Comparison of ENCODE assay signal across 1 mouse cellular context in the genomic region with DNA sequence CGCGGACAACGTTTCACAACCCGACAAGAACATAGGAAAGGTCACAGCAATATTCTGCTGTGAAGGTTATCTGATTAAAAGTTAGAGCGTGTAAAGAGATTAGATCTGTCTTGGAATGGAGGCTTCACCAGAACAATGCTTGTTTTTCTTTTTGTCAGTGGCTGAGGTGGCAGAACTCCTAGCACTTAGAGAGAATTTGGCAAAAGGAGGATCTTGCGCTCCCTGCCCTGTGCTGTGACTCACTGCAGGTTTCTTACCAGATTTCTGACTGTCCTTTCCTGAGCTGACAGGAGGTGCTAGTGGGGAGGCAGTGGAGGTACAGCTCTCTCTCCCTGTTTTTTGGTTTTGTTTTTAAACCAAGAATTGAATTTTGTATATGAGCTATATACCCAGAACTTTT.
TF ChIP-seq lines count a peak whose summit lies in the region.

No protein-coding gene starts in this region.

TF ChIP-seq in MEL, 35 proteins besides CTCF, POLR2A, EP300 and RAD21:
- TF ChIP-seq JUND (IDR thresholded peaks at IDR 0.05; ENCODE audit: low read depth, low read length) (no peak), BHLHE40 (IDR thresholded peaks at IDR 0.05; ENCODE audit: borderline replicate concordance, low read depth, low read length) (no peak), ETS1 (IDR thresholded peaks at IDR 0.05; ENCODE audit: low read depth, low read length) (no peak), TAL1 (IDR thresholded peaks at IDR 0.05; ENCODE audit: low read length) (no peak), HCFC1 (IDR thresholded peaks at IDR 0.05; ENCODE audit: low read depth, low read length) (no peak), NRF1 (IDR thresholded peaks at IDR 0.05; ENCODE audit: insufficient read depth, low read depth, low read length, poor library complexity, severe bottlenecking) (no peak), NELFE (IDR thresholded peaks at IDR 0.05; ENCODE audit: low read depth, low read length) (no peak), SMC3 (IDR thresholded peaks at IDR 0.05; ENCODE audit: low read depth, low read length) (no peak), USF2 (IDR thresholded peaks at IDR 0.05; ENCODE audit: borderline replicate concordance in 1 of 2, insufficient read depth in 1 of 2, low read depth in 1 of 2, low read length in 2 of 2) (no peak), GABPA (IDR thresholded peaks at IDR 0.05; ENCODE audit: low read depth, low read length) (no peak), ZKSCAN1 (IDR thresholded peaks at IDR 0.05; ENCODE audit: low read depth, low read length) (no peak), MAZ (IDR thresholded peaks at IDR 0.05; ENCODE audit: low read depth, low read length) (no peak), RCOR1 (IDR thresholded peaks at IDR 0.05; ENCODE audit: low read depth, low read length) (no peak), MAFK (IDR thresholded peaks at IDR 0.05; ENCODE audit: borderline replicate concordance, low read depth, low read length) (no peak), MEF2A (IDR thresholded peaks at IDR 0.05; ENCODE audit: extremely low read depth, insufficient replicate concordance, low read depth, low read length, poor library complexity, severe bottlenecking) (no peak)
